In the genomic region with DNA sequence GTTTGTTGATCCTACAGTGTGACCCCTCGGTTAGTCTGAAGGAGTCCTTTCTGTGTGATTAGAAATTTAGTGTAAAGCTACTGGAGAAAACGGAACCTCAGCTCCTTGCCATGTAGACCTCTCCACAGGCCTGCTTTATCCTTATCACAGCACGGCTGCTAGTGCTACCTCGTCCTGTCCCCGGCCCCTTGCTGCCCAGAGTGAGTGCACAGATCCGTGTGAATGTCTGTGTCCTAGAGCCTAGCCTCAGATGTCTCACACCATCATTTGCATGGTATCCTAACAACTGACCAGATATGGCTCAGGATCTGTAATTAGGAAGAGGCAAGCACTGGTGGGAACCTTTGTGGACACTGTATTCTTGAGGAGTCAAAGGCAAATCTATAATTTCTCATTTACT, we compare ENCODE assay signal across 11 mouse cellular contexts.
"Had no signal": no experiment of that assay in that cellular context is flagged by ENCODE, and none has a peak within 500 bp of the region (broad histone marks: within the 10 kb centered on the region; RNA-seq: fewer than 3 reads in every experiment).

No protein-coding gene starts in this region.

- DNase-seq: kidney, postnatal 14 days; left cerebral cortex, postnatal 4 days; lung, adult 18-20 months; thymus, postnatal 4 days had no signal

- H3K36me3 ChIP-seq: kidney, embryonic 15.5 days had no signal

- H3K9me3 ChIP-seq: kidney, embryonic 15.5 days; limb, embryonic 13.5 days; midbrain, embryonic 15.5 days; neural tube, embryonic 12.5 days had no signal

- H3K27ac ChIP-seq: kidney, embryonic 15.5 days; limb, embryonic 13.5 days; liver, embryonic 14.5 days; midbrain, embryonic 15.5 days; neural tube, embryonic 12.5 days; stomach, postnatal 0 days had no signal

- H3K4me2 ChIP-seq: kidney, embryonic 15.5 days; limb, embryonic 13.5 days; midbrain, embryonic 11.5 days; midbrain, embryonic 15.5 days; neural tube, embryonic 12.5 days had no signal

- H3K4me1 ChIP-seq: kidney, embryonic 15.5 days; limb, embryonic 13.5 days; neural tube, embryonic 12.5 days had no signal

- H3K9ac ChIP-seq: kidney, embryonic 15.5 days; limb, embryonic 13.5 days; liver, embryonic 14.5 days; midbrain, embryonic 15.5 days; neural tube, embryonic 12.5 days had no signal

- H3K4me3 ChIP-seq: kidney, embryonic 15.5 days; limb, embryonic 13.5 days; midbrain, embryonic 15.5 days; neural tube, embryonic 12.5 days had no signal

- H3K27me3 ChIP-seq: kidney, embryonic 15.5 days; limb, embryonic 13.5 days; midbrain, embryonic 15.5 days; neural tube, embryonic 12.5 days had no signal

- ATAC-seq: midbrain, embryonic 15.5 days had no signal
